Mouse (Mus musculus): ENCODE measurements around the gene Gpank1.
A peak's percentile ranks its signal among the peaks of the same experiment; 100 is the strongest.

Gene Gpank1

GRCm38 (mm10) chr17:35121143-35121799, at the start of gene Gpank1:
TSS of gene Gpank1 (plus strand) at chr17:35121455.
- DNase-seq, result peak; percentile 99

GRCm38 (mm10) chr17:35074097-35074496, 47.2 kb upstream of the Gpank1 start:
- peak; percentile 61 for DNase-seq

DNA sequence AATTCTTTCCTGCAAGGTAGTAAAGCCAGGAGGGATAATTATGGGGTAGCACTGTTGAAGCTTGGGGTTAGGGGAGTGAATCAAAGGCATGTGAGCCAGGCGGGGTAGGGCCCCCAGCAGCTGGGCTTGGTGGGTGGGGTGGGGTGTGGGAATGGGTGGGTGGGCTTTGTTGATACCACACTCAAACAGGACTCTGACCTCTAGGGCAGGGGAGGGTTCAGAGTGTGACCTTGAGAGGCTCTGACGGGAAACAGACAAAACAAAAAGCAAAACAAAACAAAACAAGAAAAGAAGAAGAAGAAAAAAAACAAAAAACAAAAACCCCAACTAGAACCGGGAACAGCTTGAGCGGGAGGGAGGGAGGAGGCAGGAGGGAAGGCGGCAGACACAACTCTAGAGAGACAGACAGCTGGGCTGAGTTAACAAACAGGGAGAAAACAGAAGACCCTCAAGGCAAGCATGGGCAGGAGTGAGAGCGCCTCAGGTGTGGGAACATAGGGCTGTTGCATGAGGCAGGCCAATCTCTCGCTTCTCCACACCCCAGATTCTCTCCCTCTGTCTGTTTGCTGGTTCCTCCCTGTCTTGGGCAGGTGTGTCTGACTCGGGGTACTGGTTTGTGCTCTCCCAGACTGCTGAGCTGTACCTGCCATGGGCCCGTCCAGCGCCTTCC, 44.6 kb upstream of the Gpank1 start, which contains the start of gene Ly6g6e:
Gene Ly6g6e, plus strand, starts transcription at position 396 of the 670 bp plus-strand sequence.
- DNase-seq, result no peak

GRCm38 (mm10) chr17:35077285-35077684, 44.0 kb upstream of the Gpank1 start:
- no peak for DNase-seq

GRCm38 (mm10) chr17:35077786-35078233, 43.4 kb upstream of the Gpank1 start, which contains the start of gene Ly6g6d:
TSS of gene Ly6g6d (minus strand) at chr17:35078065.
- no peak for DNase-seq

- DNase-seq, result no peak
Measured at GRCm38 (mm10) chr17:35079778-35080177, 41.5 kb upstream of the Gpank1 start.

- DNase-seq, result no peak
Measured at GRCm38 (mm10) chr17:35080248-35080647, 41.0 kb upstream of the Gpank1 start.

DNA sequence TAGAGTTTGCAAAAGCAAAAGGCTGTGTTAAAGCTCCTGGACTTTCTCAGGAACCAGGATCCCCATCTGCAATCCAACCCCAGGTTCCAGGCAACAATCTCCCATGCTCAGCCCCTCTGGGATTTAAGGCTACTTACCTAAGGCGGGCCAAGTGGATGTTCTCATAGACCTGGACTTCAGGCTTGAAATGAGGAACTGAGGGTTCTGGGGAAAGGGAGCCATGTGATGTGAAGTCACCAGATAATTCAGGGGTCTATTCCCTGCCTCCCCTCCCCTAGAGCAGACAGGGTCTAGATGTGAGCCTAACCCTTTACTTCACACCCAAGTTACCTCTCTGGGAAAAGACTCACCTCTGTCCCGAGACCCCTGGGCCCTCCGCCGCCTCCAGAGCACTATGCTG, 40.5 kb upstream of the Gpank1 start:
- no peak for DNase-seq

DNA sequence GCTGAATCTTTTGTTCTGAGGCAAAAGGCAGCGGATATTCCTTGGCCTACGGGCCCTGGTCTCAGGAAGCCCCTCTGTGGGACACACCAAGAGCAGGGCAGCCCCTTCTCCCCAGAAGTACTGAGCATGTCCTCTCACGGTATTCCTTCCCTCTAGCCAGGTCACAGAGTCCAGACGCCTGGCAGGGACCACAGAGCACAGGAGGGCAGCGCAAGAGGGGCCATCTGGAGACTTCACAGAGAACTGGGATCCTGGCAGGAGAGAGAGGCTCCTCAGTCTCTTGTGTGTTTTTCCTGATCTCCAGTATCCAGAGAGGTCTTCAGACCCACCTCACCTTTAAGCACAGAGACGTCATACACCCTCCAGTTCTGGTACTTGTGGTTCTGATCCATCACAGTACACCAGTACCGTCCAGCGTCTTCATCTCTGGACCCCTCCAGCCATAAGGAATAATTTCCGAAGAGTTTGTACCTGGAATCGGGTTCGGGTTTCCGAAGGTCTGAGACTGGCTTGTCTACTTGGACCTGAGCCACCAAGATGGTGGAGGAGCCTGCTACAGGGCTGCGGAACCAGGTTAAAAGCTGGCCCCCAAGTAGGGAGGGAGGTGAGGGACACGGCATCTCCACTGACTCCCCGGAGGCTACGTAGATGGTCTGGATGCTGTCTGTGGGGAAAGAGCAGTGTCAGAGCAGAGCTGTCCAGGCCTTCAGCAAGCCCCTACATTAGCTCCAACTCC, 38.2 kb upstream of the Gpank1 start:
- no peak for DNase-seq

DNA sequence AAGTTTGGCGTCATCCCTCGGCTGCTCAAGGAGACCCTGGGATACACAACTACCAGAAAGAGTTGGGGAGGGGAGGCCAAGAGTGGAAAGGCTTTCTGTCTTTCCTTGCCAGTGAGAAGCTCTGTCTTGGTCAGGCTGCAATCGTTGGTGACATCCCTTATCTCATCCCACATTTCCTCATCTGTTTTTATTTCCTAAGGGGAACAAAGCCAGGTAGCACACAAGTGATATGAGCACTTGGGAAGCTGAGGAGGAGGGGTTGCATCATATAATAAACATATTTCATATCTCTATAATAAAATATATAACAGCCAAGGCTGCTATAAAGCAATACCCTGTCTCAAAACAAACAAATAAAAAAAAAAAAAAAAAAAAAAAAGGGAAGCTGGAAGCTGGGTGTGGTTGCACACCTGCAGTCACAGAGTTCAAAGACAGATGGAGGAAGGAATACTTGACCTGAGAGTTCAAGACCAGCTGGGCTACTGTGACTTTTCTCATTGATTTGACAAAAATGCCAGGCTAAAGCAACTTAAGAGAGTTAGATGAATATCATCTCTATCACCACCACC, 37.2 kb upstream of the Gpank1 start:
- no peak for DNase-seq

GRCm38 (mm10) chr17:35085208-35085865, 35.9 kb upstream of the Gpank1 start, which contains the start of gene Ly6g6f:
TSS of gene Ly6g6f (minus strand) at chr17:35085610.
- DNase-seq, result no peak

DNA sequence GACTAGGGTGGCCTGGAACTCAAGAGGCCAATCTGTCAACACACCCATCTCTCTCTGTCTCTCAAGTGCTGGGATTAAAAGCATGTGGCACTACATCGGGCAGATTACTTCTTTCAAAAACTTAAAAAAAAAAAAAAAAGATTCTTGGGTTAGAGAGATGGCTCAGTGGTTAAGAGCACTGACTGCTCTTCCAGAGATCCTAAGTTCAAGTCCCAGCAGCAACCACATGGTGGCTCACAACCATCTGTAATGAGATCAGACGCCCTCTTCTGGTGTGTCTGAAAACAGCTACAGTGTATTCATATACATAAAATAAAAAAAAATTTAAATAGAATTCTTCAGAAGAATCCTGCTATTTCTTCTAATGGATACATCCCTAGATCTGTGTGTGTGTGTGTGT, 33.1 kb upstream of the Gpank1 start:
- no peak for DNase-seq

GRCm38 (mm10) chr17:35088825-35089644, 32.2 kb upstream of the Gpank1 start, which contains the start of gene Abhd16a:
TSS of gene Abhd16a (plus strand) at chr17:35089263.
- peak; percentile 95 for DNase-seq

GRCm38 (mm10) chr17:35090166-35090932, 30.9 kb upstream of the Gpank1 start:
- DNase-seq, result no peak

DNA sequence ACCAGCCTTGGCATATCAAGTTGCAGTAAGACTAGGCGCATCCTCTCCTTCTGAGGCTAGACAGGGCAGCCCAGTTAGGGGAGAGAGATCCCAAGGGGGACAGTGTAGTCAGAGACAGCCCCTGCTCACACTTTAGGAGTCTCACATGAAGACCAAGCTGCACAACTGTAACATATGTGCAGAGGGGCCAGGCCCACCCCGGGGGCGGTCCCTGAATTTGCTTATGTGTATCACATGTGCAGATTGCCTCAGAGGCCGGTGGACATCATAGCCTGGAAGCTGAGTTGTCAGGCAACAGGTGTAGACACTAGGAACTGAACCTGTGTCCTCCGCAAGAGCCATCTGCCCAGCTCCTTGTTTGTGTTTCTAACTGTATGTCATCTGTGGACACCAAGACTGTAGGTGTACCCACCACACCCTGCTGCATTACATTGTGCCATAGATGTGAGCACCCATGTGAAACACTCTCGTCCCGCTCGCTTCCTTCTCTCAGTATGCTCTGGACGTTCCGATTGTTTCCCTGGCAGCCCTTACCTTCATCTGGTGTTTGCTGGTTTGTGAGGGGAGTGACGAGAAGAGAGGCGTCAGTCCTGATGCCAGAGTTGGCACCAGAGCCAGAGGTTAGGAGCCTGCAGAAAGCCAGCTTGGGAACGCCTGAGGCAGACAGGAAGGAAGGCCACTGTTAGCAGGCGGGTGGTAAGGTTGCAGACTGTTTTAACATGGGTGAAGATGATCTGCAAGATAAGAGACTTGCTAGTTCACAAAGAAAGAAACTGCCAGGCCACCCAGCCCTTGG, 28.7 kb upstream of the Gpank1 start:
- no peak for DNase-seq

DNA sequence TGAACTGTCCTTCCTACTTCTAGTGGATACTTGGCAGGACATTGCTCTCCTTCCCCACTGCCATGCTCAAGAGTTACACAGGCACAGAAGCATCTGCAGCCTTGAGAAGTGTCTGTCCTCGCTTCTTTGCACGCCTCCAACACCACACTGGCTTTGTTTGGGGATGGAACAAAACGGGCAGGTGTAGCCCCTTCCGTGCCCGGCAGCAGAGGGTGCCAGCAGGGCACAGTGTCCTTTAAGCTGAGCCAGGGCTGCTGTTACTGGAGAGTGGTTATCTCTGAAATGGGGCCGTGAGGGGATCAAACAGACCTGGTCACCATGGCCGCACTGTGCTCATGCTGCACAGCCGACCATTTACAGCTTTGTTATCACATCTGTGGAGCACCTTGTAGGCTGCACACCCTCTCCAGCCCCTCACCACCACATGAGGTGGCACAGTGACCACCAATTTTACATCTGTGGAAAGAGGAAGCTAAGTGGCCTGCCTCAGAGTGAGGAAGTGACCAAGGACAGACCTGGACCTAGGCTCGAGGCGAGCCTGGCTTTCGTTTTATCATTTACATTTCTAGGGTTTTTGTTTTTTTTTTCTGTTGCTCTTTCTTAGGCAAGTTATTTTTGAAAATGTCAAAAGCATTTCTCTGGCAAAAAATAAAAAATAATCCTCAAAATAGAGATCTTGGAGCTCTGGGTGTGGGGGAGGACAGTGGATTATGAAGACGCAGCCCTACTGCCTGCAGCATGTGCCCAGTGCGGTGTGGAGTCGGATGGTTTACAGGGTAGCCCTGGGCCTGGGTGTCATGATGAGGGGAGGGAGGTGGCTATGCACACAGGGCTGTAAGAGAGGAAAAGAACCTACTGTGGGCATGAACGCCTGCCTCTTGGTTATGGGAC, 26.5 kb upstream of the Gpank1 start:
- DNase-seq, result no peak

GRCm38 (mm10) chr17:35096597-35096996, 24.7 kb upstream of the Gpank1 start:
- DNase-seq, result no peak

- DNase-seq, result peak; percentile 33
Measured at GRCm38 (mm10) chr17:35097164-35097655, 24.0 kb upstream of the Gpank1 start.

All from thymus, postnatal 14 days (tissue).